Mouse (Mus musculus) brain, embryonic 14.5 days (tissue): Measurements from ENCODE around the gene Pign. TPM values are rescaled to one million over a fixed set of nuclear protein-coding genes. Genes with fewer than 3 reads are reported as not detected.

Experiments
- DNase-seq: peaks from one replicate; pipeline ENCODE4 v3.0.0-alpha.2; 2011; ENCODE audit warnings: low read depth
- CTCF ChIP-seq: fragments of 200-500 bp; IDR thresholded peaks from 2 replicates; pipeline ENCODE4 v1.5.1; 2012; ENCODE audit warnings: inconsistent platforms, mild to moderate bottlenecking, moderate library complexity, borderline replicate concordance; ENCODE audit not compliant: insufficient read depth, insufficient read length; ENCODE audit errors: extremely low read depth
- POLR2A ChIP-seq: fragments of 200-500 bp; IDR thresholded peaks from 2 replicates; pipeline ENCODE4 v1.6.1; 2012; ENCODE audit warnings: mild to moderate bottlenecking, inconsistent platforms, borderline replicate concordance; ENCODE audit not compliant: poor library complexity, insufficient read depth, insufficient read length, severe bottlenecking; ENCODE audit errors: extremely low read depth
- polyA plus RNA-seq: library from polyadenylated mRNA; depleted of rRNA; stranded (reverse); fragments of >200 nt; gene quantifications from 2 replicates; pipeline ENCODE4 v1.2.3, GENCODE M21; 2012; rRNA removed

Pign gene
- 15.0 and 21.5 TPM in 2 replicates for polyA plus RNA-seq

DNA sequence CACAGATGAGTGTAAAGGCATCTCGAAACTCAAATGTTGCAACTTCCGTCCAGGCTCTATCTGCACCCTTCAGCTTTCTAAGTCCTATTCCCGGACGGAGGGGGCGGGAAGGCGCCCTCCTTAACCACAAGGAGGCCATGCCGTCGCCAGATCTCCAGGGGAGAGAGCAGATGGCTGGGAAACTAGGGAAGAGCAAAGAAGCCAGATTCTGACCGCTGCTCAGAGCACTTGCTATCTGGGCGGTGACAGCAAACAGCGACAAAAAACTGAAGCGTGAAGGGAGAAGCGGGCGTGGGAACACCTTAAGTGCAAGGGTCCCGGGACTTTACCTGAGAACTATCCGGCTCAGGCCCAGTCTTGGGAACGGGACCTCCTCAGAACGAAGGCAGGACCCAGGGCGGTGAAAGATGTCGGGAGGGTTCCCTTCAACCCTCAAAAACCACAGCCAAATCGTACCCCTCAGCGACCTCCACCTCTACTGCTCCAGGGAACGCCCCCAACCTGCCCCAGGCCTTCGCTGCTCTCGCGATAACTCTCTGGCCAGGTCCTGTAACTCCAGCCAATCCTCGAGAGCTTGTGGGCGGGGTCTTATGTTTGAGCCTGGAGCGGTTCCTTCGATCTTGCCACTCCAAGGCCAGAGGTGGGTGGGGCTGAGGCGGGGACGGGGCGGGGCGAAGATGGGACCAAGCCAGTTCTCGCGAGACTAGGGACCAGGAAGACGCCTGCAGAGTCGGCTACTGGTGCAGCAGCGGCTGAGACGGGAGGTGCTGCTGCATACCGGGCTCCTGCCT lies at the start of gene Pign, which contains the start of gene Relch:
TSS of gene Pign (minus strand) at position 507 of the 791 bp plus-strand sequence.
TSS of gene Relch (plus strand) at position 691 of the 791 bp plus-strand sequence.
- TF ChIP-seq CTCF = peak; percentile 28; the same call in 1 of the 2 replicates
- peak; percentile 72; the same call in 1 of the 2 replicates for TF ChIP-seq POLR2A
- DNase-seq = peak; percentile 100

DNA sequence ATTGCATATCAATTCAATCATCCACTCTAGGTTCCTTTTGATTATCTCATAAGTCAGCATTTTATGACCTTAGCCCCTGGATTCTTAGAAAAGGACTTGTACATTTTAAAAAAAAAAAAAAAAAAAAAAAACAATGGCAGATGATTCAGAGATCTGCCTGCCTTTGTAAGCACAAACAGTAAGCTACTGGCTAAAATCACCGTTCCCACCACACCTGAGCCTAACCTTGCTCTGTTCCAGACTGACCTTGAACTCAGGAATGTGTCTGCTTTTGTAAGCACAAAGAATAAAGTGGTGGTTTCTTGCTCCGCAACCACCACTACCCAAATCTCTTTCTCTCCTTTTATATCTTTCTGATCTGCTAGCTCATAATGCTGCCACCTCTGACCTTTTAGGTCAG lies 49.3 kb upstream of the Pign start:
- no peak for TF ChIP-seq POLR2A
- TF ChIP-seq CTCF = no peak
- no peak for DNase-seq

DNA sequence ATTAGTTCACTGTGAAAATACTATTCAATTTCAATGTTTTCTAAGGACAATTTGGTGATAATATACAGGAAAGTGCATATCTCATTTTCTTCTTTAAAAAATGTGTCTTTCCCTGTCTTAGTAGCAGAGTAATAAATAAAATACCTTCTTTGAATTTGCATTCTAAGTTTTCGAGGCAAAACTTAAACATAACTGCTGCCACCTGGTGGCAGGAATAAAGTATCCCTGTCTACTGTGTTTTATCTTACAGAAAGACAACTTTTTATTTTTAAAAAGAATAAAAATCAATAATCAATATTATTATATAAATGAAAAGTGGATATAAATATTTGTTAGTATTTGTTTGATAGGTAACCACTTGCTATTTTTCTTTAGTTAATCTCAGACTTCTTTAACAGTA lies 47.8 kb upstream of the Pign start:
- DNase-seq = peak; percentile 56
- TF ChIP-seq POLR2A = no peak
- no peak for TF ChIP-seq CTCF

DNA sequence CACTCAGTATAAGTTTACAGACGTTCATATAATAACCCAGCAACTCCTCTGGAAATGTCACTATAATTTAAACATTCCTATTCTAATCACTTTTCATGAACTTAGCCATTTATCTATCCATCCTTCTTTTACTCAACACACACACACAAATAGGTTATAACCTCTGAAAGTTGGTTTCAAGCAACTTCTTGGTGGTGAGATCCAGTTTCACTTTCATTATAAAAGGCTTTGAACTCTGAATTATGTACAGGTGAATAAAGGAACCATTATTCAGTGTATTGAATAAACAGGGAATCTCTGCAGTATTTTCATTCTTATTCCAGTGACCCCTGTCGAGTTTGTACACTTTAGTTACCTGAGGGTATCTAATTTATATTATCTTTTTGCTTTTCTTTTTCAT lies 45.9 kb upstream of the Pign start:
- no peak for DNase-seq
- TF ChIP-seq CTCF (no peak), POLR2A (no peak)

DNA sequence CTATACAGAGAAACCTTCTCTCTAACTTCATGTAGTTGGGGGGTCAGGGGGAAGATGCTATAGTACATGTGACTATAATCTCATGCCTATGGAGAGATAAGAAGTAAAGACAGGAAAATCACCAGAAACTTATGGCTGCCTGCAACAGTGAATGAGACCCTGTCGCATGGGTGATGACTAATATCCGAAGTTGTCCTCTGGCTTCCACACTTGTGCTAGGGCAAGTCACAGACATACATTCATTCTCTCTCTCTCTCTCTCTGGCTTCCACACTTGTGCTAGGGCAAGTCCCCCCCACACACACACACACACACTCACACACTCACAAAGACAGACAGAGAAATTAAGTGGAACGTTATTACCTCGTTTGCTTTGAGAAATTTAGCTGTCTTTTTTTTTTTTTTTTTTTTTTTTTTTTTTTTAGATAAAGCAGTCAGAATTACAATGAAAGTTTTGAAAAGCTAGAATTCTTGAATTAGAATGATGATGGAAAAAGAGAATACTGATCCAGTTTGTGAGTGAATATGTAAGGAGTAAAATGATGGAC lies 37.6 kb upstream of the Pign start:
- DNase-seq = no peak
- no peak for TF ChIP-seq CTCF
- no peak for TF ChIP-seq POLR2A

DNA sequence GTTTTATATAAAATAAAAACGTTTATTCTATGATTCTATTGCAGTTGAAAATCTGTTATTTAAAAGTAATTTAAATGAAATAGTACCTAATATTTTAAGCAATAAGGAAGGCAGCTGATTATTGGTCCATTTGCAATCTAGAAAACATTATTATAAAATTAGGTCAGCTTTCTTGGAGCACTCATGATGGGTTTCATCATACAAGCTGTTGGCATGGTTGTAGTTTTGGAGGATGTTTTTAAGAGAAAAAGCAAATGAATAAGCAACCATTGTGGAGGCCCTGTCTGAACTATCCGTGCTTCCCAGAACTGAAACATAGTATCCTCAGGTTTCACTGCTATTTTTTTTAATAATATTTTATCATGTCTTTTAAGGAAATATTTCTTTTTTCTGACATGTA lies 32.1 kb upstream of the Pign start:
- no peak for DNase-seq
- TF ChIP-seq POLR2A (no peak), CTCF (no peak)

DNA sequence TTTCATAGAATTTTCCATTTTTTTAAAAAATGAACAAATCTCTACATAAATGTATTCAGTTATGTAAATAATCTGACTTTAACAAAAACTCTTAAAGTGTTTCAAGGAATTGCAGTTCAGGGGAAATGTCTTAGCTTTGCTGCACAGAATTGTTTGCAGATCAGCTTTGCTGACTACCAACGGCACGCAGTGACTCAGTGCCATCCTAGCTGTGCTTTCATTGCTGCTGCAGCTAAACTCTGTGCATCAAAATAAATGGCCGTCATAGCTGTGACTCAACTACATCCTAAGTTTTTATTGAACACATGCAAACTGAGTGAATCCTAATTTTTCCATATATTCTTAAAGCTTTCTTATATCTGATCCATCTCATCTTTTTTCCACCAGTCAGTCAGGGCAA lies 22.0 kb upstream of the Pign start:
- DNase-seq = no peak
- TF ChIP-seq CTCF = no peak
- TF ChIP-seq POLR2A = no peak

DNA sequence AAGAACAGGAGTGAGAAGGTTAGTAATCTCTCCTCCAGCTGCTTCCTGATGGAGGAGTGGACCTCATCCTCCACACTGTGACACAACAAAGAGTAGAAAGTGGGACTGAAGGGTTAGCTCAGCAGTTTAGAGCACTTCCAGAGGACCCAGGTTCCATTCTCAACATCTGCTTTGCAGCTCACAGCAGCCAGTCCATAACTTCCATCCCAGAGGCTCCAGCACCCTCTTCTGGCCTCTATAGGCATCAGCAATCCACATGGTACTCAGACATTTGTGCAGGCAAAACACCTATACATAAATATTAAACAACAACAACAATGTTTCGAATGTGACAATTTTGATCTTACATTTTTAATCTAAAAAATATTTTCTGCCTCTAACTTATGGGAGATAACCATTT lies 17.1 kb upstream of the Pign start:
- TF ChIP-seq POLR2A (no peak), CTCF (peak; percentile 34; the same call in 1 of the 2 replicates)
- DNase-seq = peak; percentile 14

- TF ChIP-seq POLR2A (no peak), CTCF (no peak)
- DNase-seq = no peak
Measured at GRCm38 (mm10) chr1:105674763-105675162, 11.3 kb upstream of the Pign start.

GRCm38 (mm10) chr1:105669700-105670099 lies 6.2 kb upstream of the Pign start:
- no peak for TF ChIP-seq CTCF
- TF ChIP-seq POLR2A = no peak
- DNase-seq = no peak

DNA sequence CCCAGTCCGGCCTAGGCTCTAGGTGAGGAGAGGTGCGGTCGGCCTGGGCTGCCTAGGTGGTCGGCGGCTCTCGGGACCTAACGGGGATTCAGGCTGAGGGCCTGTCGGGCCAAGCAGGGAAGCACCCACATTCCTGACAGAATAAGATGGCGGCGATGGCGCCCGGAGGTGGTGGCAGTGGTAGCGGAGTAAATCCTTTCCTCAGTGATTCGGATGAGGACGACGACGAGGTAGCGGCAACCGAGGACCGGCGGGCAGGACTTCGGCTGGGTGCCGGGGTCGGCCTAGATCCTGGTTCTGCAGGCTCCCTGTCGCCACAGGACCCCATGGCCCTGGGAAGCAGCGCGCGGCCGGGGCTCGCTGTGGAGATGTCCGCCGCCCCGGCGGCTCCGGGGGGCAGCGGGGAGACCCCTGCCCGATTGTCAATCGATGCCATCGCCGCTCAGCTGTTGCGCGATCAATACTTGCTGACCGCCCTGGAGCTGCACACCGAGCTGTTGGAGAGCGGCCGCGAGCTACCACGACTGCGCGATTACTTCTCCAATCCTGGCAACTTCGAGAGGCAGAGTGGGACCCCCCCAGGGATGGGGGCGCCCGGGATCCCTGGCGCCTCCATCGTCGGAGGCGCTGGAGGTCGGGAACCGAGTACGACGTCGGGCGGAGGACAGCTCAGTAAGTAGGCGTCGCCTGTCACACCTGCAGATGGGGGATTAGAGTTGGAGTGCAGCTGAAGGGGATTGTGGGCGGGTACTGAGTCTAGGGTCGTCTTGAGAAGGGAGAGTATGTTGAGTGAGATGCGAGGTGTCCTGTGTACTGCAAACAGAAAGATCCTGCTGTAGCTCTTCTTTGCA lies 710 bp upstream of the Pign start:
- peak; percentile 53 for DNase-seq
- no peak for TF ChIP-seq POLR2A
- no peak for TF ChIP-seq CTCF
